Mouse (Mus musculus): ENCODE results near the gene Slc35b1. TPM values are rescaled to one million over a fixed set of nuclear protein-coding genes. Genes with fewer than 3 reads are reported as not detected.

Gene Slc35b1
- 10 to 100 TPM; 42.7 to 43.8 TPM for total RNA-seq (2021)
- long read RNA-seq, experiment 1, transcript Slc35b1-202 (9 exons, 1,299 nt), result minor isoform, 7 of 34 reads
- long read RNA-seq, experiment 1, transcript Slc35b1-201 (9 exons, 1,523 nt), result major isoform, 24 of 34 reads
- long read RNA-seq, experiment 1, partial matches to known transcripts, result 0 of 34 reads
- long read RNA-seq, experiment 1, other reads (novel, unspliced or antisense), result 3 of 34 reads
- long read RNA-seq, experiment 2, transcript Slc35b1-201 (9 exons, 1,523 nt), result major isoform, 30 of 49 reads
- long read RNA-seq, experiment 2, transcript Slc35b1-202 (9 exons, 1,299 nt), result minor isoform, 16 of 49 reads
- long read RNA-seq, experiment 2, partial matches to known transcripts, result 0 of 49 reads
- long read RNA-seq, experiment 2, other reads (novel, unspliced or antisense), result 3 of 49 reads

DNA sequence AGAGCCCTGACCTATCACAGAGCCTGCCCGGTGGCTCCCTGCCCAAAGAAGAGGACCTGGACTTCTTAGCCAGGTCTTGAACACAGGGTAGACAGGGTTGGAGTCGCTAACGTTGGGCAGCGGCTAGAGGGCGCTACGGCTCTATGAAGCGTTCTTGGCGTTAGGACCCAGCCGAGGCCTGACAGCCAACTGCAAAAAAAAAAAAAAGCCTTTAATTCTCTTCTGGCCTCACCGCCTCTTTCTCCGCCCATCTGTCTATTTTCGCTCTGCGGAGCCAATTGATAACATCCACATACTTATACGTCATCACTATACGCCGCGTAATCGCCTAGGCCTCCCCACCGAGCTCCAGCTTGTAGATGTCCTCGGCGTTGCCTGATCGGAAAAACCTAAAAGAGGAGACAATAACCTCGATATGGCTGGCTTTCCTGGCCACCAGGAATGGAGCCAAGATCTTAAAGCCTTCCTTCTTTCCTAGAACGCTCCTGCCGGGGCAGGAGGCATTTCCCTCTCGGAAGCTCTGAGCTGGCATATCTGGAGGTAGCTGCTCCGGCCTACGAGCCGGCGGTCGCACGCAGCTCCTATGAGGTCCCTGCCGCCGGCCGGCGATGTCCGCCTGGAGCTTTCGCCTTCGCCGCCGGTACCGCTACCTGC, at the start of gene Slc35b1:
Gene Slc35b1 (plus strand): TSS at position 374 of the 654 bp plus-strand sequence.
- peak; percentile 89 for DNase-seq

DNA sequence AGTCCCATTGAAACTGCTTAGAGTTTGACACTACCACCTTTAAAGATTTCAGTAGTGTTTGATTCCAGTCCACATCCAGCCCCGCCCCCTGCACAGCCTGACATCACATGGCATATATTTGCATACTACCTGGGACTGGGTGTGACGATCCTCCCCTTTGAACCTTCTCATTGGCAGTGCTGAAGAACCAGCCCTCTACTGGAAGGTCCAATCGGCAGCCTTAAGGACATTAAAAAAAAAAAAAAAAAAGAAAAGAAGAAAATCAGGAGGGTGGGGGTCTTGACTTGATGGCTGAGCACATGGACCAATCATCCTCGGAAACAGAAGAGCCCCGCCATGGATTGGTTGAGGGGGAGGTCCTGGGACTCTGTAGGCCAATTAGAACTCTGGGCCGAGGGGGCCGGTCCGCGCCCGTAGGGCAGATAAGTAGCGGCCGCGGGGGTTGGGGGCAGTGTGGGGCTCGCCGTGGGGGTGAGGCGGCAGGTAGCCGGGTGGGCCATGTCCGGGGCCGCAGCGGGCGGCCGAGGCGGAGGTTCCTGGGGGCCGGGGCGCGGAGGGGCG, 47.8 kb upstream of the Slc35b1 start, which contains the start of gene Fam117a:
Gene Fam117a (plus strand): TSS at position 451 of the 561 bp plus-strand sequence.
- DNase-seq, result peak; percentile 78

DNA sequence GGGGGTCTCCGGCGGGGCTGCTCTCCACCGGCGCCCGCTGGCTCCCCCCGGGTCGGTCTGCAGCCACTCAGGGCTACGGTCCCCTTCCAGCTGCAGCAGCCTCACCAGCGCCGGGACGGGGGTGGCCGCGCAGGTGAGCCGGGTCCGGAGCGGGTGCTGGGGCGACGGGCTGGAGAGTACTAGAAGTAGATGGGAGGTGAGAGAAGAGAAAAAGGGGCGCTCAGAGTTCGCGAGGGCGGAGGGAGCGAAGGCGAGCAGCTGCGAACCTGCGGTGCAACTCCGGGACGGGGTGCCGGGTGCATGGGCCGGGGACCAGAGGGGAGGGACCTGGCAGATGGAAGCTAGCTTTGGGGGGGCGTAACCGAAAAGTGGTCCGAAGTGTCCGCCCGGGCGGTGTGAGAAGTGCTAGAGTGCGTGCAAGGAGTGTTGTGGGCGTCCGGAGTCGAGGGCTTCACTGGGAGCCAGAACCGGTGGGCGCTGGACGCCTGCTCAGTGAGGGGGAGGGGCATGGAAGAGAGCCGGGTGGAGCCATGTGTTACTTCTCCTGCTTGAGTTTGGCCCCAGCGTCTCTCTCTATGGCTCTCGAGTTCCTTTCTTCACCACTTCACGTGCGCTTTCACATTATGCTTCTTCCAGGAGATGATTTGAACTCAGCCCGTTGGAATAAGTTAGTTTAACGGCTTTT, 47.2 kb upstream of the Slc35b1 start:
- peak; percentile 67 for DNase-seq

DNA sequence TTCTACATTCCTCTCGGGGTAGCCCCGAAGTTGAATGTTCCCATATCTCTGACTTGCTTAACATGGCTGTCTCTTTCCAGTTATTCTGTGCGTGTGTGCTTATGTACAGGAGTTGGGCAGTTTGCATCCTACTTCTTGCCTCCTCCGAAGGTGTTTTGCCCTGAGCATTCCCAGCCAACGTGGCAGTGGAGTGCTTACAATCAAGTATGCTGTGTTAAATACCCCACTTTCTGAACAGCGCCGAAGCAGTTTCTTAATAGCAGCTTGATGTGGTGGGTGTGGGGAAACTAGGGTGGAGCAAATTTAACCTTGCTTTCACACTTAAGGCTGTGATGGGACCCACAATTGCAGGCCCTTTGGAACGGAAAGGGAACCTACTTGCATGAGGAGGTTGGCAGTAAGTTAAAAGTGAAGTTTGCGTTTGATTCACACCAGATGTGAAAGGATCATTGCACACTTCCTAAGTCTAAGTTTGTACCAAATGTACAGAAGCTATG, 46.6 kb upstream of the Slc35b1 start:
- no peak for DNase-seq

DNA sequence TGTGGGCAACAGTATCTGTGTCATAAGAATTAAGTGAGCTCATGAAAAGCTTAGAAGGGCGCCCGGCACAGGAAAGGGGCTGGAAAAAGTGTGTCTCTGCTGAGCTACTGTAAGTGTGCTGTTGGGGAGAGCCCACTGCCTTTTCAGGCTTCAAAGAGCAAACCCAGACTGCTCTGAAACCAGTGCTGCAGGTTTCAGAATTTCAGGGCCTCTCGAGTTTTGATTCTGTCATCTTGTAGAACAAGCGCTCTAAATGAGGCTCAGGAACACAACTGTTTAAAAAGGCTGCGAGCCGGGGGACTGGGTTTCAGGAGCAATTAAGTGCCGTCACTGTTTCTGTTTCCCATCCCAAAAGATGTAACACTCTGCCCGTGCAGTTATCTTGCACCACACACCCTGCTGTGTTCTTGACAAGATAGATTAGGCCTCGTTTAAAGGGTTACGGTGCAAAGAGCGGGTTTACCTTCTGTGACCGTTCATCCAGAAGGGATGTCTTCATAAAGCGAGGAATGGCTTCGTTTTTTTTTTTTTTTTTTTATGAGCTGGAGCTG, 44.9 kb upstream of the Slc35b1 start:
- no peak for DNase-seq

DNA sequence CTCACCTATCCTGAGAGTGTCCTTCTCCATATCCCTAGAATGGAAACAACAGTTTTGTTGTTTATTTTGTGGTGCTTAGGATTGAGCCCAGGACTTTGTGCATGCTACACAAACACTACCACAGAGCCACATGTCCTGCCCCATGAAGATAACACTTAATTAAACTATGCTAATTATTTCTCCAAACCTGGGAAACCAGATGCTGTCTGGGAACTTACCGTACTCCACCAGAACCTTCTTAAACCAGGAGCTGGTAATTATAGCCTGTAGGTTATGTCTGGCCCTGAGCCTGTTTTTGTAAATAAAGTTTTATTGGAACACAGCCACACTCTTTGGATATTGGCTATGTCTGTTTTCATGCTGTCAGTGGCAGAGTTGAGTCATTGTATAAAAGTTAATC, 44.2 kb upstream of the Slc35b1 start:
- no peak for DNase-seq

DNA sequence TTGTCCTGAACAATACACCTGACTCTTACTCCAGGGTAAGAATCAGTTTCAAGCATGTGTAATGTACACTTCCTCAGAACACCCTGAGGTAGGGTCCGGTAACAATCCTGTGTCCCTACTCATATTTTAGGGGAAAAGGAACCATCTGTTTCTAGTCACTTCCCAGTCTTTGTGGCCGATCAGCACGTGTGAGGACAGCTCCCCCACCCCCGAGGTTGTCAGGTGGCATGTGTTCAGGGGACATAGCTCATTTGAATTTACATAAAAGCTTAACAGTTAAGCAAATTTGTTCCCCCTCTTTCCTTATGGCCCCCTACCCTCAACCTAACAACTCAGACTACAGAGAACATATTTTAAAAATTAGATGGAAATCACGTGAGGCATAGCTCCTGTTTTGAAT, 43.8 kb upstream of the Slc35b1 start:
- DNase-seq, result no peak

DNA sequence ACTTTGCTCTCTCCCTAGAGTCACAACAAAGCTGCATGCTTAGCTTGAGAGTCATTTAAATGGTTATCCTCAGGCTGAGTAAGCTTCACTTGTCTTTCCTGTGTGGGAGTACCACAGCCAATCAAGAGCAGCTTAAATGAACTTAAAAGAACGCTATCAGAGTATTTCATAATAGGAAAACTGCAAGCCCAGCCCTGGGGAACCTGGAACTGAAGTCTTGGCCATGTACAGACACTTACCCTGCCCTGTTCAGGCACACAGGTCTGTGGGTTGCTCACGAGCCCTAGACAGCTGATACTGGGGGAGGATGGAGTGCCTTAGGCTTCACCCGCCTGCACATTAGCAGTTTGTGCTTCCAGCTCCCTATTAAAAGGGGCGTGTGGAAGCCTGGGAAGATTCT, 41.3 kb upstream of the Slc35b1 start:
- DNase-seq, result no peak

DNA sequence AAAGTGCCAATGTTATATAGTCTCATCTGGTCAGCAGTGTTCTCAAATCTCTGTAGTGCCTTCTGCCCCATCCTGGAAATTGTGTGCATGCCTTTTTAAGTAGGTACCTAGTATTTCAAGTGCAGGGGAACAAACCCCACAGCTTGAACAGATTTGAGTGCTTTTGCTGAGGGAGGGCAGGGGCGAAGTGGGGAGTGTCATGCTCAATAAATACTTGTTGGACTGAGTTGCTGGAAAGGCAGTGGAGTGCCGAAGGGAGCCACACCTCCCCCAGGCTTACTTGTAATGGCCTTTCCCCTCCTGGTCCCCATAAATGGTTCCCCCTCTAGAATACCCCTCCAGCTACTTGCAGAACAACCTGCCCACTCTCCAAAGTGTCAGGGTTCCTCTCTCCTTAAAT, 40.3 kb upstream of the Slc35b1 start:
- no peak for DNase-seq

DNA sequence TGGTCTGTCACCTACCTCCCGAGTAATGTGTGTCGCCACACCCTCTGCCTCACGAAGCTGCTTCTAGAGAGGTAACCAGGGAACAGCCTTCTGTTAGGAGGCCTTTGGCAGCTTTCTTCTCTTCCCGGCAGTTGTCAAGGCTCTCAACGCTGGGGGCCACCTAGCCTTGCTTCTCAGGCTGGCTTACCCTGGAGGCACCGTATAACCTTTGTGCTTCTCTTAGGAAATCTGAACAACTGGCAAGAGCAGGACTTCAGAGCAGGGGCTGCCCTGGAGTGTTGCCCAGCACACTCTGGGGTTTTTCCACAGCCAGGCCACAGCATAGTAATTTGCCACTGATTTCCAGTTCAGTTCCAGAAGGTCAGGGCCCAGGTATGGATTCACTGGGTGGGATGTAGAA, 34.2 kb upstream of the Slc35b1 start:
- no peak for DNase-seq

DNA sequence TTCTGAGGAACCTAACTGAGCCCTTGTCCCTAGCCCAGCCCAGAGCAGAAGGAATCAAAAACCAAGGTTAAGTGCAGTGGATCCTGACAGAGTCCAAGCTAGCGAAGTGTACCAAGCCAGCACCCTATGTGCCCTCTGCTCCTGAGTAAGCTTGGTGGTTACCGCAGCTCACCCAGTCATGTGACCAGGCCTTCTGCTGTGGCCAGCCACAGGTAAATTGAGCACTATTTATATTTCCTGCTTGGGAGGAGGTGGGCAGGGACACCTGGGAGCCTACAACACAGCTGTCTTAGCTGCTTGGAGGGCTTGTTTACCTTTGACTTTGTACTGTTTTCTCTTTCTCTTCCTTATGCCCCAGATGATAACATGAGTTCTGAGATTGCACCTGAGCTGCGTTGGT, 33.5 kb upstream of the Slc35b1 start:
- no peak for DNase-seq

DNA sequence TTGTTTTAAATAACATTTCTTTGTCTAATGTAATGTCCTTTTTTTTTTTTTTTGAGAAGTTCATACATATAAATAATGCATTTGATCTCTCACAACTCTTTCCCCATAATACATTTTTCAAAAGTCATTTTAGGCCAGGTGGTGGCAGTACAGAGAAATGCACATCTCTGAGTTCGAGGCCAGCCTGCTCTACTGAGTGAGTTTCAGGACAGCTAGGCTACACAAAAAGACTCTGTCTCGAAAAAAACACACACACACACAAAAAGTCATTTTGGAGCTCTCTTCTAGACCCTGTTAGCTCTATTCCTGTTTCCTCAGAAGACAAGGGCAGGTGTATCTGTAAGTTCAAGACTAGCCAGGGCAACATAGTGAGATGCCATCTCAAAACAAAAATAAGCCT, 31.8 kb upstream of the Slc35b1 start:
- DNase-seq, result no peak

DNA sequence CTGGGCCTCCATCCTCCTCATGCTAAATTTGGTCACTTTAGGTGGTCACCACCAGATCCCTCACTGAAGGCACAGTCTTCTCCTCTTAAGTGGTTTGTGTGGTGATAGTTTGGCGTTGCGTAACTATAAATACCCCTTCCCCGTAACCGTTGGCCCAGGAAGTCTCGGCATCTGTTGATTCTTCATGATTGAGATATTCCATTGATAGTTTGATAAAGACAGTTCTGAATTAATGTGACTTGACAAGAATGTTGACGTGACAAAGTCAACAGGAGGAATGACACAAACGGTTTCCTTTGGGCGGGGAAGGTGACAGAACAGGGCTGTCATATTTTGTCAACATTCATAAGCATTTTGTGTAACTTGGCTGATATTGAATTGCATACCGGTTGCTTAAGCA, 31.3 kb upstream of the Slc35b1 start:
- DNase-seq, result no peak

DNA sequence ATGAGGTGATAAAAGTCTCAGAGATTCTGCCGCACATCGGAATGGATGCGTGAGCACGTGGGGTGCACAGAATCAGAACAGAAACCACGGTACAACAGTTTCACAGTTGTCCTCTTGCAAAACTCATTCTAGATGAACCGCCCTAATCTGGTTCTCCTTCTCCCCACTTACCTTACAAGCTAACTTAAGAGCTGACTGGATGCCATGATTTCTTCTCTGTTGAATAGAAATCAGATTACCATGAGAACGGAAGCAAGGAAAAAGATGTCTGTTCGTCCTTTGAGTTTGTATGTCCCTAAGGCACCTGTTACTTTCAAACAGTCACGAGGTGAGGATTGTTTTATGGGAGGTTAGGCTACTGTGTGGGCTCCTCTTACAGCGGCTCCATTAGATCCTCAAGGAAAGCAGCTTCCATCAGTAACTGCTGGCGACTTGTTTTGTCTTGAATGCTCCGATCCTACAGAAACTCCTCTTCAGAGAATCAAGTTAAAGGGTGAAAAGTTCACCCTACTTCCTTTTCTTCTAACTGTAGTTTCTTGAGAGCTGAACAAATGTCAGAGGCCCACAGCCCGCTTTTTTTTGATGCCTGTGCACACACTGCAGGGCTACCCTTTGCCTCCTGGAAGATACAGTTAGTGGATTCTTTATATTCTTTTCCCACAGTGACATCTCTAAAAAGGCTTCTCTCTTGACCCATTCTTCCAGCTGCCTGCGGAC, 30.1 kb upstream of the Slc35b1 start:
- no peak for DNase-seq

DNA sequence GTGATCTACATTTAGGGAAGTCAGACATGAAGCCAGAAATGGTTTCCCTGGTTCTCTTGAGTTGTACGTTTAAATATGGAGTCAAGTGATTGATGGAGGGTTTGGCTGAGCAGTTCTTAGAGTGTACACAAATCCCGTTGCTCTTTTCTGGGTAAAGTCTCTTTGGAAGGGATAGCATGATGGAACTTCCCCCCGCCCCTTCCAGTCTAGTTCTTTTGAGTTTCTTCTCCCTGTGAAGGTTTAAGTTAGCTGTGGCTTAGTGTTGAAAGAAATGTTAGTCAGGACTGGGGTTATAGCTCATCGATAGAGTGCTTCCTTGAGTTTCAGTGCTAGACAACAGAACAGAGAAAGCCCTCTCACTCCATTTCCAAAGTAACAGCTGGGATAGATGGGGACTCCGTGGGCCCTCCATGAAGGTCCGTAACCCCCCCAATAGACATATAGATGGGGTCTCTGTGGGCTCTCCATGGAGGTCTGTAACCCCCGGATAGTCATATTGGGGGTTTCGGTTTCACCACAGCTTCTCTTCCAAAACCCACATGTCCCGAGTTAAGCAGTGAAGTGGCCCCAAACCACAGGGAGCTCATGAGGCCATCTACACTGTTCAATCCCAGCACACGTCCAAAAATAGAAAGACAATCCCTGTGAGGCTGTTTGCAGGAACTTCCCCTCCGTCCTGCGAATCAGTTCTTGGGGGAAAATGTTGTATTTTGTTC, 29.4 kb upstream of the Slc35b1 start:
- no peak for DNase-seq

DNA sequence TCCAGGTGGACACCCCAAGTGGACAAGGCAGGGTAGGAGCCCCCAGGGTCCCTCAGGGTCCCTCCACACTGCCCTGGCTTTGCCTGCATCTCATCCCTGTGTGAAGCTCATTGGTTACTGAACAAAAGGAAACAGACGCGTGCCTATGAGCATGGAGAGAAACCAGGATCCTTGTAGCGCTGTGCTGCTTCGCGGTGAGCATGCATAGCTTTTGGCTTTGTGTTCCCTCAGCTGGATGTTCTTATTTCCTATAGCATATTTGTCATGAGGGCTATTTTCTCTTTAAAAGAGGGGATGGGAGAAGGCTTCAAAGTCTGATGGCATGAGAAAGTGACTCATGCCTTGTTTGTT, 28.9 kb upstream of the Slc35b1 start:
- DNase-seq, result no peak

DNA sequence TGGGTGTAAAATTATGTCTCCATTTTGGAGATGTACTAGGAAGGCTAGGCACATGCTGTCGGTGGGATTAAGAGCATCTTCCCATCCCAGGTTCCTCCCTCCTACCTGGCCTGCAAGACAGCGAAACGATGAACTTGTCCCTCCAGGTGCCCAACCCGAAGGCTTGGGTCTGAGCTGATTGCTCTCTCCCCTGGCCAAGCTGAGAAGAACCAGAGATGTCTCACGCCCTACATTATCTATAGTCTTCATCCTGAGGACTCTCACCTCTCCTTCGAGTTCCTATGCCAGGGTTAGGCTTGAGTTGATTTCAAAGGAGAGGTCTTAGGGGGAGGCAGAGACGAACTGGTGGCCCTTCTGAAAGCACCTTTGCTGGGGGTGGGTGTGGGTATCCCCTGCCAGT, 28.5 kb upstream of the Slc35b1 start:
- DNase-seq, result no peak

DNA sequence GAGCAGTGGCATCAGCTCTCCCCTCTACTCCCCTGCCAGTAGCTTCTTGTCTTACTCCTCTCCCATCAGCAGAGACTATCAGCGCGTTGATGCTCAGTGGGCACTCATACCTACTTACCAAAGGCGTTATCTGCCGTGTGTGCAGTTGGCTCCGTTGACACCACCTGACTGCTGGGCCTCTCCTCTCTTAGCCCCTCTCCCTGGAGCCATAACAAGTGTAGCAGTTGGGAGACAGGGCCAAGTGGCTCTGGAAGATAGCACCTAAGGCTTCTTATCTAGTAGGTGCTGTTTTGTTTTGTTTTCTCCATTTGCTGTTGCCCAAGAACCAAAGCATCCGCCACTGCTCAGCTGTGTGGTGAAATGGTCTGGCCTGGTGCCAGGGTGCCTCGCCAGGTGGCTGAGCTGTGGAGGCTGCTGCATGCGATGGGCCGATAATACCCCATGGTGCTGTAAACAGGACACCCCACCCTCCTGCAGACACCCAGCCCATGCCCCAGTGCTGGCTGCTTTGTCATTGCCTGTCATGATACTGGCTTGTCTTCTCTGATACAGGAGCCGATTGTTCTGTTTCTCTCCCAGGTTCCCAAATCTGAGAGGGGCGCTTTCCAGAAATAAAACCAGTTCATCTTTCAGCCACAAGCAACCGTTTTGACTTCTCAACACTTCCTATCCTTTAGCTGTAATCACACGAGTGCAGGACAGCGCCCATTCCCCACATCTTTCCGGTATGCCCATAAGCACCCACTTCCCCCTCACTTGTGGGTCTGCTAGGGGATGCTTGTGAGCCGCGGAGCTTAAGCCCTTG, 27.8 kb upstream of the Slc35b1 start:
- peak; percentile 71 for DNase-seq

DNA sequence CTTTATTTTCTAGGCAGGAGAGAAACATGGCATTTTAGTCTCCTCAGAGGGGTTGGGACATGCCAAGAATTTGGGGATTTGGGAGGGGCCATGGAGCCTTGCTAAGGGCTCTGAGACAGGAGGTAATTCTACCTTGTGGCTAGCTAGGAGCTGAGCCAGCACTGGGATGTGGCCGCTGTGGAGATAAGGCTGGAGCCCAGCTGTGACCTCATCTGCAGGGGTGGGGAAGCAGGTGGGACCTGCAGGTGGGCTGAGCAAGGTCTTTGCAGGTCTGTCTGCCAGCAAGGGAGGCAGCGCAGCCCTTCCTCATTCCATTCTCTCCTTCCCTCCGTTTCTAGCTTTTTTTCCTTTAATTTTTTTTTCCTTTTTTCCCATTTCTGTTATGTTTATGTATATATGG, 26.2 kb upstream of the Slc35b1 start:
- no peak for DNase-seq

DNA sequence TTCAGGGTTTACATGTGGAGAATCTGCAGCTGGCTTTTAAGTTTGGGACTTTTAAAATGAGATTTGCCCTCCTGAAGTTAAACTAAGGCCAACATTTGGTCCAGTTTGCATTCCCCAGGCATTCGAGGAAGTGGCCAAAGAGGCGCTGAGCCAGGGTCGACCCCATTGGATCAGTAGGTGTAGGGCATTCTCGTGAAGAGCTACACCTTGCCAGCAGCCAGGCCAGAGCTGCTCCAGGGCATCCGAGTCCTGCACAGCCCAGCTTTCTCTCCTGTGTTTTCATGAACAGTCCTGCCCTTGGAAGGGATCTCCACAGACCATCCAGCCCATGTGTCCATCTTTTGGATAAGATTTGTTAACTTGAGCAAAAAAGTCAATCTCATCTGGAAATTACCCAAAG, 20.1 kb upstream of the Slc35b1 start:
- no peak for DNase-seq

Data from gastrocnemius, postnatal 10 days (tissue).